Mouse (Mus musculus): ENCODE results near the gene Nfya. TPM values are rescaled to one million over a fixed set of nuclear protein-coding genes. Genes with fewer than 3 reads are reported as not detected.

The Nfya gene
- total and polyA plus RNA-seq, 3 experiments = 26.9 to 44.2 (median 29.3) TPM

- H3K4me2 ChIP-seq (ENCODE audit: insufficient read depth, low read depth, poor library complexity, severe bottlenecking) = no peak overlapping the region
- dilution Hi-C loops (cut with MboI; ENCODE audit: extremely low pct_ligation_motif_present, extremely low pct_unique_long_range_greater_than_20kb, low sequenced_read_pairs) (no loop called here), in situ Hi-C loops (cut with MboI; ENCODE audit: low pct_ligation_motif_present, low pct_unique_long_range_greater_than_20kb, low sequenced_read_pairs) (no loop called here)
- no peaks in the 10 kb centered on the region for H3K9me3 ChIP-seq (replicated peaks; ENCODE audit: low read length)
- H3K27ac ChIP-seq (ENCODE audit: insufficient read depth, low read depth) = no peak overlapping the region
- H3K4me3 ChIP-seq (replicated peaks in 1 of 3; ENCODE audit: low read depth in 2 of 3, low read length in 2 of 3, poor library complexity in 1 of 3) = no peak overlapping the region
- H3K27me3 ChIP-seq (replicated peaks) = peaks cover 2% of the 10 kb centered on the region
- no peaks in the 10 kb centered on the region for H3K79me2 ChIP-seq (replicated peaks; ENCODE audit: control insufficient read depth, extremely low read depth, insufficient read depth, poor library complexity, severe bottlenecking)
- no peaks in the 10 kb centered on the region for H3K36me3 ChIP-seq (replicated peaks in 1 of 2; ENCODE audit: control insufficient read depth in 1 of 2, insufficient read depth in 1 of 2, low read length in 1 of 2)
- no peak for DNase-seq (ENCODE audit: extremely low read depth)
- no peak overlapping the region for H3K9ac ChIP-seq (ENCODE audit: insufficient read depth, low read depth)
- TF ChIP-seq MAZ (IDR thresholded peaks at IDR 0.05; ENCODE audit: low read depth, low read length) (no peak), RAD21 (IDR thresholded peaks at IDR 0.05; ENCODE audit: low read depth, low read length) (no peak), CHD1 (IDR thresholded peaks at IDR 0.05; ENCODE audit: low read depth, low read length) (no peak), USF2 (conservative IDR thresholded peaks at IDR 0.05; ENCODE audit: low read depth, low read length) (no peak), KAT2A (IDR thresholded peaks at IDR 0.05; ENCODE audit: insufficient replicate concordance, low read length) (no peak), NRF1 (IDR thresholded peaks at IDR 0.05; ENCODE audit: low read depth, low read length) (no peak), ZC3H11A (IDR thresholded peaks at IDR 0.05; ENCODE audit: low read depth, low read length) (no peak), USF1 (IDR thresholded peaks at IDR 0.05; ENCODE audit: low read depth, low read length) (no peak), RCOR1 (conservative IDR thresholded peaks at IDR 0.05; ENCODE audit: low read depth, low read length) (no peak), MYC (IDR thresholded peaks at IDR 0.05; ENCODE audit: low read depth, low read length) (no peak), TCF12 (IDR thresholded peaks at IDR 0.05; ENCODE audit: low read depth, low read length) (no peak), ETS1 (conservative IDR thresholded peaks at IDR 0.05; ENCODE audit: low read depth, low read length) (no peak), SMC3 (IDR thresholded peaks at IDR 0.05; ENCODE audit: low read depth, low read length) (no peak), CHD2 (IDR thresholded peaks at IDR 0.05; ENCODE audit: low read length) (no peak)
- H3K4me1 ChIP-seq (ENCODE audit: control insufficient read depth in 1 of 2, insufficient read depth in 2 of 2) = peaks cover 0 to 14% of the 10 kb centered on the region in 2 experiments; a peak in 2 of 4 replicates
Measured at GRCm38 (mm10) chr17:48433006-48433655, 23.4 kb upstream of the Nfya start.

- dilution Hi-C loops (cut with MboI; ENCODE audit: extremely low pct_ligation_motif_present, extremely low pct_unique_long_range_greater_than_20kb, low sequenced_read_pairs) = no loop called here
- H3K27ac ChIP-seq (ENCODE audit: insufficient read depth, low read depth) = no peak within 1 kb of the TSS
- TF ChIP-seq TBP (conservative IDR thresholded peaks at IDR 0.05; ENCODE audit: low read depth, low read length) (no peak), MXI1 (IDR thresholded peaks at IDR 0.05; ENCODE audit: low read depth, low read length) (no peak), NELFE (IDR thresholded peaks at IDR 0.05; ENCODE audit: low read depth, low read length) (no peak), SIN3A (IDR thresholded peaks at IDR 0.05; ENCODE audit: low read length) (no peak), USF1 (IDR thresholded peaks at IDR 0.05; ENCODE audit: low read depth, low read length) (no peak), GABPA (IDR thresholded peaks at IDR 0.05; ENCODE audit: insufficient replicate concordance, low read depth, low read length) (no peak), IRF4 (IDR thresholded peaks at IDR 0.05; ENCODE audit: low read depth, low read length) (no peak), ELF1 (IDR thresholded peaks at IDR 0.05; ENCODE audit: low read depth, low read length) (no peak), PAX5 (IDR thresholded peaks at IDR 0.05; ENCODE audit: low read length) (no peak), POLR2AphosphoS2 (IDR thresholded peaks at IDR 0.05; ENCODE audit: low read depth, low read length) (no peak), POLR2A (IDR thresholded peaks at IDR 0.05; ENCODE audit: low read depth, low read length) (no peak), MAFK (IDR thresholded peaks at IDR 0.05; ENCODE audit: insufficient replicate concordance, low read length) (no peak), MYC (IDR thresholded peaks at IDR 0.05; ENCODE audit: low read depth, low read length) (no peak), SMC3 (IDR thresholded peaks at IDR 0.05; ENCODE audit: low read depth, low read length) (no peak), TCF12 (IDR thresholded peaks at IDR 0.05; ENCODE audit: low read depth, low read length) (no peak), USF2 (conservative IDR thresholded peaks at IDR 0.05; ENCODE audit: low read depth, low read length) (no peak), JUND (conservative IDR thresholded peaks at IDR 0.05; ENCODE audit: low read depth, low read length) (no peak)
- H3K36me3 ChIP-seq (replicated peaks in 1 of 2; ENCODE audit: control insufficient read depth in 1 of 2, insufficient read depth in 1 of 2, low read length in 1 of 2) = no peaks in the 10 kb centered on the region
- no peak within 1 kb of the TSS for H3K4me3 ChIP-seq (replicated peaks in 1 of 3; ENCODE audit: low read depth in 2 of 3, low read length in 2 of 3, poor library complexity in 1 of 3)
- peaks cover 0 to 20% of the 10 kb centered on the region in 2 experiments; a peak in 2 of 4 replicates for H3K4me1 ChIP-seq (ENCODE audit: control insufficient read depth in 1 of 2, insufficient read depth in 2 of 2)
- H3K27me3 ChIP-seq (replicated peaks) = peaks cover 2% of the 10 kb centered on the region
- H3K4me2 ChIP-seq (ENCODE audit: insufficient read depth, low read depth, poor library complexity, severe bottlenecking) = no peak within 1 kb of the TSS
- H3K9me3 ChIP-seq (replicated peaks; ENCODE audit: low read length) = no peaks in the 10 kb centered on the region
- no peak within 1 kb of the TSS for H3K9ac ChIP-seq (ENCODE audit: insufficient read depth, low read depth)
- in situ Hi-C loops (cut with MboI; ENCODE audit: low pct_ligation_motif_present, low pct_unique_long_range_greater_than_20kb, low sequenced_read_pairs) = no loop called here
- H3K79me2 ChIP-seq (replicated peaks; ENCODE audit: control insufficient read depth, extremely low read depth, insufficient read depth, poor library complexity, severe bottlenecking) = no peaks in the 10 kb centered on the region
- DNase-seq (ENCODE audit: extremely low read depth) = no peak
Measured at GRCm38 (mm10) chr17:48432158-48432980, 22.7 kb upstream of the Nfya start, which contains the start of gene Apobec2. Gene Apobec2, minus strand, starts transcription at chr17:48432930.
